Mouse (Mus musculus) heart, adult 2 months (tissue): Measurements from ENCODE around the gene Rif1. TPM values are rescaled to one million over a fixed set of nuclear protein-coding genes. Genes with fewer than 3 reads are reported as not detected.

Experiments
- DNase-seq, 2 experiments: peaks; one replicate each; pipeline ENCODE4 v3.0.0; 2021
- H3K27ac ChIP-seq: fragments of 200-600 bp; 2 replicates; pipeline ENCODE4 v1.8.1; 2022
- H3K27me3 ChIP-seq: fragments of 200-500 bp; 2 replicates; pipeline ENCODE4 v1.6.1; 2012; ENCODE audit warnings: mild to moderate bottlenecking, low read length, inconsistent platforms, mixed read lengths; ENCODE audit not compliant: control insufficient read depth, insufficient read depth
- H3K36me3 ChIP-seq: fragments of 200-500 bp; 2 replicates; pipeline ENCODE4 v1.6.1; 2012; ENCODE audit warnings: low read length, inconsistent platforms; ENCODE audit not compliant: control insufficient read depth, insufficient read depth
- H3K4me1 ChIP-seq: fragments of 200-500 bp; 2 replicates; pipeline ENCODE4 v1.6.1; 2011; ENCODE audit warnings: low read length; ENCODE audit not compliant: control insufficient read depth, insufficient read depth
- H3K4me3 ChIP-seq: fragments of 200-600 bp; 2 replicates; pipeline ENCODE4 v1.8.1; 2022
- H3K79me2 ChIP-seq: fragments of 200-500 bp; replicated peaks from 2 replicates; pipeline ENCODE4 v1.6.1; 2012; ENCODE audit warnings: mild to moderate bottlenecking, inconsistent platforms, low read length, moderate library complexity, mixed read lengths; ENCODE audit not compliant: control insufficient read depth, insufficient read depth
- H3K9ac ChIP-seq: fragments of 200-500 bp; 2 replicates; pipeline ENCODE4 v1.6.1; 2012; ENCODE audit warnings: low read depth, mild to moderate bottlenecking, control low read depth, inconsistent platforms, low read length, mixed read lengths
- CTCF ChIP-seq: fragments of 200-600 bp; IDR thresholded peaks from 2 replicates; pipeline ENCODE4 v1.8.1; 2022; ENCODE audit warnings: antibody characterized with exemption, mild to moderate bottlenecking, moderate library complexity
- EP300 ChIP-seq: fragments of 200-500 bp; IDR thresholded peaks from 2 replicates; pipeline ENCODE4 v1.6.1; 2011; ENCODE audit warnings: low read depth, low read length, control low read depth; ENCODE audit not compliant: insufficient read depth
- POLR2A ChIP-seq: fragments of 200-500 bp; IDR thresholded peaks from 2 replicates; pipeline ENCODE4 v1.6.1; 2011; ENCODE audit warnings: mild to moderate bottlenecking, low read depth, low read length, control low read depth; ENCODE audit not compliant: insufficient read depth
- WGBS: fragments of 180-500 bp; shearing (Covaris S2); methylation state at CpG from one replicate; pipeline ENCODE4 v1.1.7; 2018; 5-methylcytosine and 5-hydroxymethylcytosine counted together
- intact Hi-C: fragments of 180-260 bp; cut with DNase I; formaldehyde crosslinking; loops from one replicate; pipeline ENCODE4 v1.15.1; 2025
- long read RNA-seq: library from polyadenylated mRNA; stranded (forward); transcript quantifications from one replicate; pipeline ENCODE4 v2.0.0, GENCODE M21; 2021
- polyA plus RNA-seq: library from polyadenylated mRNA; depleted of rRNA; stranded (reverse); fragments of >200 nt; gene quantifications from 2 replicates; pipeline ENCODE4 v1.2.3, GENCODE M21; 2012; rRNA removed
- total RNA-seq, 2 experiments: library from RNA; stranded (reverse); gene quantifications; 2 replicates each; pipeline ENCODE4 v1.2.3; 2021

The Rif1 gene
- total RNA-seq (10 to 100 TPM; 19.3 to 21.9 TPM), polyA plus RNA-seq (2.4 and 4.2 TPM in 2 replicates)
- long read RNA-seq, partial matches to known transcripts = 1 of 4 reads
- long read RNA-seq, other reads (novel, unspliced or antisense) = 3 of 4 reads

- intact Hi-C loops = loop anchor here (2.0 to 10.0 kb wide), 4 partner anchors 35 to 1778 kb away; partner anchors contain the start of genes Arl5a, Mmadhc, Nmi and Tnfaip6
- Histone ChIP-seq H3K4me3 (peak within 1 kb of the TSS; percentile 98), H3K4me1 (peaks cover 1% of the 10 kb centered on the region), H3K9ac (peak within 1 kb of the TSS; percentile 95), H3K36me3 (peaks cover 8% of the 10 kb centered on the region), H3K27me3 (no peaks in the 10 kb centered on the region), H3K27ac (peak within 1 kb of the TSS; percentile 69), H3K79me2 (no peaks in the 10 kb centered on the region)
- WGBS = under 1% methylated on average over 69 of the region's 72 CpGs
- peak; percentile 92 for DNase-seq
- TF ChIP-seq CTCF (peak; percentile 37), POLR2A (no peak), EP300 (no peak)
Measured at GRCm38 (mm10) chr2:52072491-52073140, at the start of gene Rif1. Gene Rif1, plus strand, starts transcription at chr2:52072832.

- intact Hi-C loops = no loop called here
- DNase-seq = no peak
- Histone ChIP-seq H3K79me2 (no peaks in the 10 kb centered on the region), H3K27ac (no peak overlapping the region), H3K4me3 (no peak overlapping the region), H3K36me3 (no peaks in the 10 kb centered on the region), H3K4me1 (no peaks in the 10 kb centered on the region), H3K9ac (no peak overlapping the region), H3K27me3 (no peaks in the 10 kb centered on the region)
- 83% methylated on average over 4 of the region's 4 CpGs for WGBS
- TF ChIP-seq CTCF = no peak
Measured at GRCm38 (mm10) chr2:52027061-52027460, 45.6 kb upstream of the Rif1 start.

GRCm38 (mm10) chr2:52029426-52029825 is 43.2 kb upstream of the Rif1 start:
- no peak for DNase-seq

GRCm38 (mm10) chr2:52031491-52031890 is 41.1 kb upstream of the Rif1 start:
- TF ChIP-seq POLR2A (no peak), CTCF (no peak), EP300 (no peak)
- Histone ChIP-seq H3K4me1 (no peaks in the 10 kb centered on the region), H3K79me2 (no peaks in the 10 kb centered on the region), H3K4me3 (no peak overlapping the region), H3K27me3 (no peaks in the 10 kb centered on the region), H3K27ac (no peak overlapping the region), H3K36me3 (no peaks in the 10 kb centered on the region), H3K9ac (no peak overlapping the region)
- DNase-seq = no peak
- WGBS = 48% methylated on average over 4 of the region's 4 CpGs
- intact Hi-C loops = no loop called here

More at GRCm38 (mm10) chr2:52029426-52029825, 43.2 kb upstream of the Rif1 start:
- Histone ChIP-seq H3K4me1 (no peaks in the 10 kb centered on the region), H3K36me3 (no peaks in the 10 kb centered on the region), H3K79me2 (no peaks in the 10 kb centered on the region), H3K27me3 (no peaks in the 10 kb centered on the region), H3K4me3 (no peak overlapping the region), H3K9ac (no peak overlapping the region), H3K27ac (no peak overlapping the region)
- WGBS = 81% methylated on average over 3 of the region's 3 CpGs
- TF ChIP-seq CTCF (peak; percentile 49), EP300 (no peak)
- intact Hi-C loops = no loop called here

GRCm38 (mm10) chr2:52034601-52035000 is 38.0 kb upstream of the Rif1 start:
- no peak overlapping the region for H3K4me3 ChIP-seq
- intact Hi-C loops = no loop called here
- TF ChIP-seq EP300 = no peak
- no peak for TF ChIP-seq CTCF
- TF ChIP-seq POLR2A = no peak
- no peaks in the 10 kb centered on the region for H3K36me3 ChIP-seq
- no peak overlapping the region for H3K27ac ChIP-seq
- H3K27me3 ChIP-seq = 0 out of 2 replicates have a peak, but pooled peaks cover 1% of the 10 kb centered on the region
- WGBS = 95% methylated on average over 4 of the region's 4 CpGs
- H3K4me1 ChIP-seq = no peaks in the 10 kb centered on the region; the same call in 1 of the 2 replicates
- no peak overlapping the region for H3K9ac ChIP-seq
- DNase-seq = no peak
- H3K79me2 ChIP-seq = no peaks in the 10 kb centered on the region

- Histone ChIP-seq H3K36me3 (no peaks in the 10 kb centered on the region), H3K27ac (no peak overlapping the region), H3K9ac (no peak overlapping the region), H3K4me1 (no peaks in the 10 kb centered on the region; the same call in 1 of the 2 replicates), H3K79me2 (no peaks in the 10 kb centered on the region), H3K4me3 (no peak overlapping the region), H3K27me3 (0 out of 2 replicates have a peak, but pooled peaks cover 1% of the 10 kb centered on the region)
- 59% methylated on average over 4 of the region's 4 CpGs for WGBS
- intact Hi-C loops = loop anchor here (5.0 kb wide), 1 partner anchor 37 kb away; the partner anchor contains the start of gene Rif1
- DNase-seq = no peak
- TF ChIP-seq EP300 (no peak), POLR2A (no peak), CTCF (no peak)
Measured at GRCm38 (mm10) chr2:52035144-52035543, 37.5 kb upstream of the Rif1 start.
